Mouse (Mus musculus): Measurements from ENCODE around the gene Lrrc57. TPM values are rescaled to one million over a fixed set of nuclear protein-coding genes. Genes with fewer than 3 reads are reported as not detected.

Lrrc57 gene
- polyA plus RNA-seq, 1 experiment from 2014 or later = 27.9 TPM

DNA sequence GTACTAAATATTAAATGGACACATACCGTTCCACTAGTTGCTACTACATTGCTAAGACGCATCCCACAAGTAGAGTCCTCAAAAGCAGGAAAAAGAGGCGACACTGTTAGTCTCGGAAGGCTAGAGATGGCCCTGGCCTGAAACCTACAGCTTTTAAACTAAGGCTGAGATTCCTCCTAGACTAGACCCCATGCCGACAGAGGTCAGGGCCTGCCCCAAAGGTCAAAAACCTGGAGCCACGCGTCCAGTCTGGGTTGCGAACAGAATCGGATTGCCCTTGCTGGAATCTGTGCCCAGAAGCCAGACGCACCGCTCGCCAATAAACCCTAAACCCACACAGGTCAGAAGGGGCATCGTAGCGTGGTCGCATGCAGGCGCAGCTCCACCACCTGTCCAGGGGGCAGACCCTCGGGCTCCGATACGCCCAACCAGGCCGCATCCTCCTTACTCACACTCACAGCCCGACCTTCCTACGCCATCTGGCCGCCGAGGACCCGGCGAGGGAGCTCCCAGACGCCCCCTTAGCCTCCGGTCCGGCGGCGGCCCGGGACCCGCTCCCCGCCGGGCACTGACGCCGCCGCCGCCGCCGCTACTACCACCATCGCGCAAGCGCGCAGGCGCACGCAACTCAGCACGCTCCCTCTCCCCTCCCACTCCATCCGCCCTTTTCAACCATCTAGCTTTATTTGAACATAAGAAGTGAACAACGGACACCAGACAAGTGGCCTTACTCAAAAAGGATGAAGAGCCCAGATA is 45.9 kb downstream of the Lrrc57 start, which contains the start of gene Zfp106:
Zfp106 (minus strand) TSS at position 609 of the 756 bp plus-strand sequence.
- peak within 1 kb of the TSS; percentile 58; the same call in 1 of the 2 replicates for H3K27ac ChIP-seq
- peak within 1 kb of the TSS; percentile 94 for H3K4me3 ChIP-seq
- no peaks in the 10 kb centered on the region for H3K9me3 ChIP-seq
- peak within 1 kb of the TSS; percentile 76 for H3K4me2 ChIP-seq (replicated peaks)
- WGBS = under 1% methylated on average over 50 of the region's 50 CpGs
- H3K27me3 ChIP-seq = no peaks in the 10 kb centered on the region
- peaks cover 10% of the 10 kb centered on the region; the same call in 1 of the 2 replicates for H3K36me3 ChIP-seq
- H3K4me1 ChIP-seq = peaks cover 16% of the 10 kb centered on the region
- H3K9ac ChIP-seq = peak within 1 kb of the TSS; percentile 88
- ATAC-seq (ENCODE audit: low FRiP score, low read depth) = peak; percentile 85

DNA sequence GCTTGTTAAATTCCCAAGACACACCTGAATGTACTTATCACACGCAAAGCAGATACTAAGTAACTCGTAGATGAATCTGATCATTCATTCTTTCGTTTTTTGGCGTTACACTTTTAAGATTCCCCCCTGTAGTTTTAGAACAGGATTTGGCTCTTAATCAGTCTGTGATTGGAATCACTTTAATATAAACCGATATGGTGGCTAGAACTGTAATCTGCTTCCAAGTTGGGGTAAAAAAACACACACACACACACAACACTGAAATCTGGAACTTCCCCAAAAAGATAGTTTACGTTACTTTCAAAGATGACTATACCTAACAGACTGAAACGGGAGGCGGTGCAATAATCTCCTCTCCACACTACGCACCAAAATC is 46.5 kb downstream of the Lrrc57 start:
- Histone ChIP-seq H3K9me3 (no peaks in the 10 kb centered on the region), H3K36me3 (peaks cover 10% of the 10 kb centered on the region; the same call in 1 of the 2 replicates), H3K9ac (peak overlapping the region; percentile 88), H3K4me3 (peak overlapping the region; percentile 94), H3K27ac (0 out of 2 replicates have a peak overlapping the region, but pooled peaks have one; percentile 58), H3K4me1 (peaks cover 13% of the 10 kb centered on the region), H3K4me2 (replicated peaks) (peak overlapping the region; percentile 76), H3K27me3 (no peaks in the 10 kb centered on the region)
- 21% methylated on average over 9 of the region's 9 CpGs for WGBS
- no peak for ATAC-seq (ENCODE audit: low FRiP score, low read depth)

DNA sequence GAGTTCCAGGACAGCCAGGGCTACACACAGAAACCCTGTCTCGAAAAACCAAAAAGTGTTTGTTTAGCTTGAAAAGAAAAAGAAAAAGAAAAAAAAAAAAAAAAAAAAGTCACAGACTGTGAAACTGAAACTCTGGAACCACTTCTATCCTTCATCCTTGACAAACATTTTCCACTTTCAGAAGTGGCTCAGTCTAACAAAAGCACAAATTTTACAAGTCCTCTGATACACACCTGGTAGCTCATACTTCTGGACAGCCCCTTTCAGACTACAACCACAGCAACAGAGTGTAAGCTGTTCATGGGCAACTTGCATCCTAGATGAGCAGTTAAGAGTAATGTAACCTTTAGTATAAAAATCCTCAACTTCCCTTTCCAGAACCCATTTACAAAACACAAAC is 47.8 kb downstream of the Lrrc57 start:
- no peak overlapping the region; the same call in 1 of the 2 replicates for H3K4me2 ChIP-seq (replicated peaks)
- H3K4me1 ChIP-seq = peaks cover 13% of the 10 kb centered on the region
- H3K36me3 ChIP-seq = peaks cover 10% of the 10 kb centered on the region; the same call in 1 of the 2 replicates
- H3K9me3 ChIP-seq = no peaks in the 10 kb centered on the region
- no peak overlapping the region for H3K9ac ChIP-seq
- ATAC-seq (ENCODE audit: low FRiP score, low read depth) = no peak
- H3K4me3 ChIP-seq = no peak overlapping the region
- no peak overlapping the region for H3K27ac ChIP-seq
- H3K27me3 ChIP-seq = no peaks in the 10 kb centered on the region
- 100% methylated on average over 1 of the region's 1 CpGs for WGBS

DNA sequence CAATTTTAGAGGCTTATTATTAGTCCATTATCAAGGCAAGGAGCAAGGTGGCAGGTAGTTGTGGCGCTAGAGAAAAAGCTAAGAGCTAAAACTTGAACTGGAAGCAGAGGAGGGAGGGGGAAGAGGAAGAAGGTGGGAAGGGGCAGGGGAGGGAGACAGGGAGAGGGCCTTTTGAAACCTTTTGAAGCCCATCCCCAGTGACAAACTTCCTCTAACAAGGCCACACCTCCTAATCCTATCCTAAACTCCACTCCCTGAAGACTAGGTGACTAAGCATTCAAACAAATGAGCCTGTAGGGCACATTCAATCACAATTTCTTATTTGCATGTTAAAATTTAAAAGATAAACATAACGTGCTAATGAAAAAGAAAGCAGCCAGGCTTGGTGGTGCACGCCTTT is 50.5 kb downstream of the Lrrc57 start:
- no peak overlapping the region for H3K9ac ChIP-seq
- no peak overlapping the region for H3K4me2 ChIP-seq (replicated peaks)
- H3K36me3 ChIP-seq = peaks cover 24% of the 10 kb centered on the region
- no peaks in the 10 kb centered on the region for H3K9me3 ChIP-seq
- H3K27ac ChIP-seq = no peak overlapping the region
- WGBS = 87% methylated on average over 3 of the region's 3 CpGs
- H3K4me3 ChIP-seq = no peak overlapping the region
- no peak for ATAC-seq (ENCODE audit: low FRiP score, low read depth)
- no peaks in the 10 kb centered on the region for H3K27me3 ChIP-seq
- H3K4me1 ChIP-seq = peaks cover 13% of the 10 kb centered on the region

DNA sequence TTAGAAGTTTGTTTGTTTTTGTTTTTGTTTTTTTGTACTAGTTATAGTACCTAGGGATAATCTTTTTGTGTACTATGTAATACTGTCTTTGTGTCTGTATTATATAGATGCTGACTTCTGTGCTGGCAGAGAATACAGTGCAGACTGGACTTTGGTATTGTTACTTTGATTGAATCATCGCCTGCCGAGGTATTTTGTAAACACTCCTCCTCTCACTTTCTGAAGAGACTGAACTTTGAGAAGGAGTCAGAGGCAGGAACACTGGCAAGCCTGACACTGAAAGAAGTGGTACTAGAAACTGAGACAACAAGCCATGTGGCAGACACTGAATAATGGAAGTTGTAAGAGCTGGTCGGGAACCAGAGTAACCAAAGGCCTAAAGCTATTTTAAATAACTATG is 52.5 kb downstream of the Lrrc57 start:
- no peaks in the 10 kb centered on the region for H3K27me3 ChIP-seq
- H3K9ac ChIP-seq = no peak overlapping the region
- 88% methylated on average over 3 of the region's 3 CpGs for WGBS
- H3K27ac ChIP-seq = no peak overlapping the region
- peaks cover 40% of the 10 kb centered on the region for H3K36me3 ChIP-seq
- ATAC-seq (ENCODE audit: low FRiP score, low read depth) = no peak
- H3K4me1 ChIP-seq = peaks cover 3% of the 10 kb centered on the region; the same call in 1 of the 2 replicates
- no peak overlapping the region for H3K4me3 ChIP-seq
- no peaks in the 10 kb centered on the region for H3K9me3 ChIP-seq
- no peak overlapping the region for H3K4me2 ChIP-seq (replicated peaks)

Other genes starting within 250 kb of the Lrrc57 start
- 9.1 and 9.2 TPM in 2 replicates for gene Ganc, start 205.6 kb downstream of the Lrrc57 start, polyA plus RNA-seq (2015; fragmentation: Nextera tagmentation; extraction: Ambion mirVana)
- 8.9 and 13.0 TPM in 2 replicates for gene Tmem87a, start 205.4 kb downstream of the Lrrc57 start, polyA plus RNA-seq (2015; fragmentation: Nextera tagmentation; extraction: Ambion mirVana)
- gene Capn3, start 153.5 kb downstream of the Lrrc57 start, polyA plus RNA-seq (2015; fragmentation: Nextera tagmentation; extraction: Ambion mirVana) = 2.7 and 3.7 TPM in 2 replicates
- 50.4 and 54.9 TPM in 2 replicates for gene Zfp106, start 45.7 kb downstream of the Lrrc57 start, polyA plus RNA-seq (2015; fragmentation: Nextera tagmentation; extraction: Ambion mirVana)
- 56.0 and 58.8 TPM in 2 replicates for gene Snap23, start 41.8 kb downstream of the Lrrc57 start, polyA plus RNA-seq (2015; fragmentation: Nextera tagmentation; extraction: Ambion mirVana)
- 26.4 and 27.1 TPM in 2 replicates for gene Haus2, start 137 bp downstream of the Lrrc57 start, polyA plus RNA-seq (2015; fragmentation: Nextera tagmentation; extraction: Ambion mirVana)
- gene Stard9, start 19.6 kb upstream of the Lrrc57 start, polyA plus RNA-seq (2015; fragmentation: Nextera tagmentation; extraction: Ambion mirVana) = 5.6 and 5.8 TPM in 2 replicates
- gene Cdan1, start 240.6 kb upstream of the Lrrc57 start, polyA plus RNA-seq (2015; fragmentation: Nextera tagmentation; extraction: Ambion mirVana) = 8.1 and 8.6 TPM in 2 replicates
- gene Ttbk2, start 241.1 kb upstream of the Lrrc57 start, polyA plus RNA-seq (2015; fragmentation: Nextera tagmentation; extraction: Ambion mirVana) = 4.6 and 4.9 TPM in 2 replicates